Mouse (Mus musculus): ENCODE measurements around the gene Gmcl1.

Gmcl1 gene

GRCm38 (mm10) chr6:86660161-86660877 is 72.9 kb downstream of the Gmcl1 start:
- DNase-seq (ENCODE audit: low spot score) = no peak

- DNase-seq (ENCODE audit: low spot score) = no peak
Measured at GRCm38 (mm10) chr6:86658501-86658900, 74.7 kb downstream of the Gmcl1 start.

DNA sequence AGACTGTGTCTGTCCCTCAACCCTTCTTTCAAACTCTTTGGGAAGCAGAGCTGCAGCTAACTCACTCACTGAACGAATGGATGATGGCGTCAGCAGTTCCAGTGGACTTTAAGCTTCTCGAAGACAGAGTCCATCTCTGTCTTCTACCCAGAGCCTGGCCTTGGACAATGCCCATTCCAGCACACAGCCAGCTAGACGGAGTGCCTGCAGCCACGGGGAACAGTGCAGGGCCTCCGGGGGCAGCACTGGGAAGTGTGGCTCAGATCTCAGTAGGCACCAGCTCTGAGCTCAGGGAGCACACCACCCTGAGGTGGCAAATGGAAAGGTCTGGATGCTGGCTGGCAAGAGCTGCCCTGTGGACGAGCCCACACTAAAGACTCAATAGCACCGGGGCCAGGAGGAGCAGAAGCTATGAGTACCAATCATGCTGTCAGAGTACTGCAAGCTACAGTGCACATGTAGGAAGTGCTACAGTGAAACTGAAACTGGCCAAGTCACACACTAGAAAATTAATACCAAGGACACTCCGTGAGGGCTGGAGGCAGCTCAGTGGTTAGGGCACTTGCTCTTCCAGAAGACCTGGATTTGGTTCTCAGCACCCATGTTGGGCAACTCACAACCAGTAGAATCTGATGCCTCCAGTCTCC is 78.8 kb downstream of the Gmcl1 start:
- DNase-seq (ENCODE audit: low spot score) = no peak

- DNase-seq (ENCODE audit: low spot score) = no peak
Measured at GRCm38 (mm10) chr6:86653026-86653425, 80.2 kb downstream of the Gmcl1 start.

- DNase-seq (ENCODE audit: low spot score) = no peak
Measured at GRCm38 (mm10) chr6:86646143-86646542, 87.0 kb downstream of the Gmcl1 start.

DNA sequence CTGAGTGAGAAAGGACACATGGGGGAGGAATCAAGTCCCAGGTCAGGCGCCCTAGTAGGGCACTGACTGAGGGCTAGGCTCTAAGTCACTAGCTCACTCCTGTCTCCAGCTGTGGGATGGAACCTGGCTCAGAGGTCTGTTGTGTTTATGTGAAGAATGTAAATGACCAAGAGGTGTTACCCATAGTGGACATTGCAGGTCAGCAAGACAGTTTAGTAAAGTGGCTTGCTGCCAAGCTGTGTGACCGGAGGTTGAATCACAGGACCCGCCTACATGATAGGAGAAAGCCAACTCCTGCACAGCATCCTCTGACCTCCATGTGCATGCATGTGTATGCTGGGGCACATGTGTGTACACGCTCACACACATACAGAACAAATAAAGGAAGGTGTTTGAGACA is 87.6 kb downstream of the Gmcl1 start:
- no peak for DNase-seq (ENCODE audit: low spot score)

GRCm38 (mm10) chr6:86644775-86645400 is 88.3 kb downstream of the Gmcl1 start:
- no peak for DNase-seq (ENCODE audit: low spot score)
